9 mouse cellular contexts compared by ENCODE assay signal in the genomic region with DNA sequence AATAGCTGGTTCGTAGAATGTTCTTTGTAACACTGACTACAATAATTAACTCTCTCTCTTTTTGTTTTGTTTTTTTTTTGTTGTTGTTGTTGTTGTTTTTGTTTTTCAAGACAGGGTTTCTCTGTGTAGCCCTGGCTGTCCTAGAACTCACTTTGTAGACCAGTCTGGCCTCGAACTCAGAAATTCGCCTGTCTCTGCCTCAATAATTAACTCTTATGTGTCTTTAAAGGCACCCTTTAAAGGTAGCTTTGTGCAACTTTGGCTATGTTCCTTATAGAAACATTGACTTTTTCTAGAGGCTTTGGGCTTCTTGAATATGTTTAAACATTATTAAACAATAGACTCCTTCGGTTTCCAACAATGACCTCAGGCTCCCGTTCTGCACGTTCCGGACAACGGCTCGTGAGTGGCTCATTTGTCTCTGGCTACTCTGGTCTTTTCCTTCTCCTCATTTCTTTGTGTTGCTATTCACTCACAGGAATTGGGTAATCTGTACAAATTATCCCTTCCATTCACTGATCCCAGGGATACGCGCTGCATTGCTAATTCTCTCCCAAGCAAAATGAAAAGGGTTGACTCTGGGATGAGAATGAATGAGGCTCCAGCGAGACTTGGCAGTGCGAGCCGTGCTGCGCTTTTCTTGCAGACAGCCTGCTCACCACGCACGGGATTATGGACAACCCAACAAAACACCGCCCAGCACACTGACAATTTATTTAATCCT.
A peak's percentile ranks its signal among the peaks of the same experiment; 100 is the strongest.
DNase-seq lines count a peak whose midpoint lies in the region; ATAC-seq lines count a peak whose summit lies in the region.
"Had no signal": no experiment of that assay in that cellular context is flagged by ENCODE, and none has a peak within 500 bp of the region (broad histone marks: within the 10 kb centered on the region; RNA-seq: fewer than 3 reads in every experiment).

No protein-coding gene starts in this region.

- peak; percentile 45 for DNase-seq in layer of hippocampus, adult 11-12 months (ENCODE audit: low spot score)
- no peak for DNase-seq in layer of hippocampus, adult 9-10 months (ENCODE audit: low spot score)
- DNase-seq in gastrocnemius, postnatal 36 days: no peak
- no peak for DNase-seq in lung, postnatal 36 days
- DNase-seq in thymus, adult 18-20 months: no peak
- no peak for DNase-seq in lung, postnatal 10 days

- peaks cover 4% of the 10 kb centered on the region for H3K4me1 ChIP-seq in hindbrain, embryonic 16.5 days (ENCODE audit: control insufficient read depth, insufficient read depth, low read depth, low read length)
- H3K4me1 ChIP-seq in midbrain, embryonic 13.5 days (replicated peaks): peaks cover 13% of the 10 kb centered on the region; the same call in 1 of the 2 replicates
- H3K4me1 ChIP-seq: limb, embryonic 10.5 days had no signal

- peak overlapping the region; percentile 56 for H3K9ac ChIP-seq in hindbrain, embryonic 16.5 days (ENCODE audit: low read depth, low read length)
- H3K9ac ChIP-seq in midbrain, embryonic 13.5 days (replicated peaks): peak overlapping the region; percentile 51; the same call in 1 of the 2 replicates

- ATAC-seq in hindbrain, embryonic 16.5 days: peak; percentile 95
- peak; percentile 94 for ATAC-seq in midbrain, embryonic 13.5 days

- peak overlapping the region; percentile 51; the same call in 1 of the 2 replicates for H3K27ac ChIP-seq in hindbrain, embryonic 16.5 days (ENCODE audit: low read depth, low read length)
- H3K27ac ChIP-seq in midbrain, embryonic 13.5 days: peak overlapping the region; percentile 74

- WGBS in hindbrain, embryonic 16.5 days: 26% methylated on average over 18 of the region's 18 CpGs
- 22% methylated on average over 18 of the region's 18 CpGs for WGBS in midbrain, embryonic 13.5 days

- no peaks in the 10 kb centered on the region for H3K9me3 ChIP-seq in hindbrain, embryonic 16.5 days (ENCODE audit: control insufficient read depth, low read length)
- no peaks in the 10 kb centered on the region for H3K9me3 ChIP-seq in midbrain, embryonic 13.5 days
- H3K9me3 ChIP-seq: limb, embryonic 10.5 days had no signal

- H3K4me3 ChIP-seq in hindbrain, embryonic 16.5 days (ENCODE audit: low read length): peak overlapping the region; percentile 30
- peak overlapping the region; percentile 29 for H3K4me3 ChIP-seq in midbrain, embryonic 13.5 days (replicated peaks)
- H3K4me3 ChIP-seq: limb, embryonic 10.5 days had no signal

- peak overlapping the region; percentile 58 for H3K4me2 ChIP-seq in hindbrain, embryonic 16.5 days (ENCODE audit: low read length)
- peak overlapping the region; percentile 50 for H3K4me2 ChIP-seq in midbrain, embryonic 13.5 days (replicated peaks)

- no peaks in the 10 kb centered on the region for H3K36me3 ChIP-seq in hindbrain, embryonic 16.5 days (ENCODE audit: control insufficient read depth, insufficient read depth, low read length)
- no peaks in the 10 kb centered on the region for H3K36me3 ChIP-seq in midbrain, embryonic 13.5 days
- H3K36me3 ChIP-seq: limb, embryonic 10.5 days had no signal

- intact Hi-C loops in gastrocnemius, postnatal 36 days (cut with DNase I): no loop called here

- H3K27me3 ChIP-seq in hindbrain, embryonic 16.5 days (replicated peaks; ENCODE audit: control insufficient read depth, insufficient read depth, low read length): no peaks in the 10 kb centered on the region
- no peaks in the 10 kb centered on the region for H3K27me3 ChIP-seq in midbrain, embryonic 13.5 days
